Mouse (Mus musculus) kidney, postnatal 0 days (tissue): ENCODE data around the gene Gngt2. TPM values are rescaled to one million over a fixed set of nuclear protein-coding genes. Genes with fewer than 3 reads are reported as not detected.
A peak's percentile ranks its signal among the peaks of the same experiment; 100 is the strongest.

Experiments
- ATAC-seq: fragments of 200-750 bp; cut with Nextera tagmentation; replicated peaks from 2 replicates; pipeline ENCODE4 v1.8.0; 2017; ENCODE audit warnings: low read depth, moderate number of reproducible peaks, moderate TSS enrichment, moderate library complexity; ENCODE audit not compliant: low FRiP score
- DNase-seq: peaks from one replicate; pipeline ENCODE4 v3.0.0-alpha.2; 2016; ENCODE audit warnings: low spot score
- H3K27ac ChIP-seq: fragments of 300-500 bp; sonication (generic); 2 replicates; pipeline ENCODE4 v1.5.1; 2014; ENCODE audit warnings: mild to moderate bottlenecking
- H3K27me3 ChIP-seq: fragments of 300-500 bp; sonication (generic); 2 replicates; pipeline ENCODE4 v1.6.1; 2014; ENCODE audit warnings: low read length, mixed read lengths; ENCODE audit not compliant: insufficient read depth
- H3K36me3 ChIP-seq: fragments of 300-500 bp; sonication (generic); 2 replicates; pipeline ENCODE4 v1.6.1; 2014; ENCODE audit warnings: low read length, mixed read lengths; ENCODE audit not compliant: insufficient read depth
- H3K4me1 ChIP-seq: fragments of 300-500 bp; sonication (generic); replicated peaks from 2 replicates; pipeline ENCODE4 v1.6.1; 2014; ENCODE audit warnings: antibody characterized with exemption, low read length, mixed read lengths; ENCODE audit not compliant: insufficient read depth
- H3K4me2 ChIP-seq: fragments of 300-500 bp; sonication (generic); 2 replicates; pipeline ENCODE4 v1.6.1; 2014; ENCODE audit warnings: mild to moderate bottlenecking, low read length, moderate library complexity, mixed read lengths
- H3K4me3 ChIP-seq: fragments of 300-500 bp; sonication (generic); replicated peaks from 2 replicates; pipeline ENCODE4 v1.5.1; 2014; ENCODE audit warnings: low read depth, low read length
- H3K9ac ChIP-seq: fragments of 300-500 bp; sonication (generic); 2 replicates; pipeline ENCODE4 v1.6.1; 2014; ENCODE audit warnings: low read depth, low read length
- H3K9me3 ChIP-seq: fragments of 300-500 bp; sonication (generic); replicated peaks from 2 replicates; pipeline ENCODE4 v1.6.1; 2016; ENCODE audit warnings: low read length, inconsistent platforms, mixed read lengths
- CTCF ChIP-seq: IDR thresholded peaks from 2 replicates; pipeline ENCODE4 v1.5.1; 2016; ENCODE audit warnings: antibody characterized with exemption, low read depth, mild to moderate bottlenecking, moderate library complexity
- WGBS: fragments of 180-500 bp; shearing (Covaris S2); extraction: QIAGEN DNeasy Blood & Tissue Kit; methylation state at CpG from one replicate; pipeline ENCODE4 v1.1.7; 2014; 5-methylcytosine and 5-hydroxymethylcytosine counted together
- polyA plus RNA-seq: library from polyadenylated mRNA; unstranded; fragments of >200 nt; fragmentation: Nextera tagmentation; extraction: Ambion mirVana; gene quantifications from 2 replicates; pipeline ENCODE4 v1.2.1, GENCODE M21; 2015

The Gngt2 gene
- polyA plus RNA-seq, 1 experiment from 2014 or later: 32.6 TPM

DNA sequence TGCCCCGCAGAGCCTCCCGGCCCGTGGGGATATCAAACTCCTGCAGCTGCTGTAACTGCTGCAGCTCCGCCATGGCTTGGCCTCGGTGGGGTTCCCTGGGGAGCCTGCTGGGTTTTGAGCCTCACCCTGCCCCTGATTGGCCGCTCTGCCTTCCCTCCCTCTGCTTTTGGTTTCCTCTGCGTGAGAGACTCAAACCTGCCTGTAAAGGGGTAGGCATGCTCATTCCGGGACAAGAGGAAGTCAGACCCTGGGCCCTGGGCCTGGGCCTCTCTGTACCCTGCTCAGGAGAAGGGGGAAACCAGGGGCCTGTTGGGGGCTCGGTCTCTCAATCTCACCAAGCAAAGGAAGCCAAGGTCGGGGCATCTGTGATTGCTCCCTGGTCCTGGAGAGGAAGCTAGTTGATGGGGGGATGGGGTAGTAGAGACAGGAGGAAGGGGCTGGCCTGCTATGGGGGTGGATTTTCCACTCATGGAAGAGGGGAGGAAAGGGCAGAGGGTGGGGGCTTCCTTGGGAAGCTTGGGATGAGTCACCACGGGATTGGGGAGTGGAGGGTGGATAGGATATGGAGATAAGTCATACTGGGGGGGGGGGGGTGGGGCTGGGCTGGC is 5.2 kb downstream of the Gngt2 start, which contains the start of gene Abi3:
TSS of gene Abi3 (minus strand) at position 403 of the 608 bp plus-strand sequence.
- H3K36me3 ChIP-seq: no peaks in the 10 kb centered on the region
- H3K9ac ChIP-seq: peak within 1 kb of the TSS; percentile 49
- H3K27me3 ChIP-seq: no peaks in the 10 kb centered on the region
- H3K4me1 ChIP-seq: no peaks in the 10 kb centered on the region
- H3K27ac ChIP-seq: peak within 1 kb of the TSS; percentile 76
- peak within 1 kb of the TSS; percentile 44 for H3K4me2 ChIP-seq
- TF ChIP-seq CTCF: no peak
- 20% methylated on average over 11 of the region's 11 CpGs for WGBS
- peak within 1 kb of the TSS; percentile 26 for H3K4me3 ChIP-seq
- no peaks in the 10 kb centered on the region for H3K9me3 ChIP-seq
- DNase-seq (peak; percentile 69), ATAC-seq (0 out of 2 replicates have a peak, but pooled peaks have one; percentile 23)

DNA sequence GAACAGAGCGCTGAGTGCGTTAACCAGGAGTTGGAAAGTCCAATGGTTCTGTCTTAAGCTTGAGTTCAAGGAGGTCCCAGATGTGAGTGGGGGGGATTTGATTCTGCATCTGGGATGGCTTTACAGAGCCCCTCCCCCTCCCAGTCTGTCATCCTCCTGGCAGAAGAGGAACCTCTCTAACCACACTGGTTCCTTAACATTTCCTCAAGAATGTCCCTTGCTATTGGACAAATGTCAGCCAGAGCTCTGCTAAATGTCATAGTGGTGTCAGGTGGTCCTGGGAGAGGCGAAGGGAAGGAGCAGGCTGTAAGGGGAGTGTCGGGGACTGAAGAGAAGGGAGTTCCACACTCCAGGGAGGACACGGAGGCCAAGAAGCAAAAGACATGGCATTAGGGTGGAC is 5.9 kb downstream of the Gngt2 start:
- Histone ChIP-seq H3K9me3 (no peaks in the 10 kb centered on the region), H3K9ac (no peak overlapping the region), H3K36me3 (no peaks in the 10 kb centered on the region), H3K4me2 (peak overlapping the region; percentile 44), H3K27ac (peak overlapping the region; percentile 76; the same call in 1 of the 2 replicates), H3K4me1 (no peaks in the 10 kb centered on the region), H3K27me3 (no peaks in the 10 kb centered on the region), H3K4me3 (no peak overlapping the region)
- ATAC-seq: no peak
- 62% methylated on average over 5 of the region's 5 CpGs for WGBS
- no peak for DNase-seq
- TF ChIP-seq CTCF: no peak

DNA sequence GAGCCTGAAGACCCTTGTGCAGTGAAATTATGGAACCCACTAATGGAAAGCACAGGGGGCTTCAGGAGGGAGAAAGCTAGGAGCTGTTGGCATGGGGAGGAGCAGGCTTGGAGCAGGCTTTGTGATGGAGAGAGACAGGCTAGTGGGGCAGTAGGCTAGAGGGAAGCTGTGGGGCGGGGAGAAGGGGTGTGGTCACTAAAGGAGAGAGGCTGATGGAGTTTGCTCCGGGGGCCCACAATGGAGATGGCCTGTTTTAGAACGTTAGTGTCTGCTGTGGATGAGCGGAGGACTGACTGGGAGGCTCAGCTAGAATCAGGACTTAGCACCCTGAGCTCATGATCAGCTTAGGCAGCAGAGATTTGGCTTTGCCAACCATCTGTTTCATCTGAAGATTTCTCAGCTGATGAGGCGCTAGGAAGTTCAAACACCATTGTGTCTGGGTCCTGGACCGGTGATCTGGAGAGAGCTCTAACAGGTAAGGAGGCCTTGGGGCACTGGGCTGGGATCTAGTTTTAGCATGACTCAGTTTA is 6.5 kb downstream of the Gngt2 start:
- Histone ChIP-seq H3K4me1 (no peaks in the 10 kb centered on the region), H3K36me3 (no peaks in the 10 kb centered on the region), H3K4me2 (peak overlapping the region; percentile 44), H3K9me3 (no peaks in the 10 kb centered on the region), H3K27ac (0 out of 2 replicates have a peak overlapping the region, but pooled peaks have one; percentile 13), H3K27me3 (no peaks in the 10 kb centered on the region), H3K9ac (no peak overlapping the region), H3K4me3 (peak overlapping the region; percentile 11; the same call in 1 of the 2 replicates)
- DNase-seq (no peak), ATAC-seq (no peak)
- TF ChIP-seq CTCF: no peak
- WGBS: 49% methylated on average over 6 of the region's 6 CpGs

DNA sequence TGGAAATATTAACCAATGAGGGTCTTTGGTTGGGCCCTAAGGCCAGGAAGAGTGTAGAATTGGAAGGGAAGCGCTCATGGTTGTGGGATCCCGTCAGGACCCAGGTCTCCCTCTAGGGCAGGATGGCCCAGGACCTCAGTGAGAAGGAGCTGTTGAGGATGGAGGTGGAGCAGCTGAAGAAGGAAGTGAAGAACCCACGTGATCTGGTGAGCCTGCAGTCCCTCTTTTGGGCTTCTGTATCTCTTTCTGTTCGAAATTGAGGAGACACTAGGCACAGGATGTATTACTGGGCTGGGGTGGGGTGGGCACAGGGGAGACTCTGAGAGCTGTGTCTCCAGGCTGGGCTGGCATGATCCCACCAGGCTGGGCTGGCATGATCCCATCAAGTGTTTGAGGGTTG is 7.9 kb downstream of the Gngt2 start:
- TF ChIP-seq CTCF: no peak
- Histone ChIP-seq H3K27me3 (no peaks in the 10 kb centered on the region), H3K4me3 (no peak overlapping the region), H3K9me3 (no peaks in the 10 kb centered on the region), H3K27ac (no peak overlapping the region), H3K36me3 (no peaks in the 10 kb centered on the region), H3K9ac (no peak overlapping the region), H3K4me2 (peak overlapping the region; percentile 44; the same call in 1 of the 2 replicates), H3K4me1 (no peaks in the 10 kb centered on the region)
- ATAC-seq (no peak), DNase-seq (no peak)
- 72% methylated on average over 4 of the region's 4 CpGs for WGBS

- no peak for DNase-seq
- H3K4me3 ChIP-seq: no peak overlapping the region
- H3K9me3 ChIP-seq: no peaks in the 10 kb centered on the region
- H3K27ac ChIP-seq: no peak overlapping the region
- 68% methylated on average over 2 of the region's 2 CpGs for WGBS
- ATAC-seq: no peak
- H3K9ac ChIP-seq: no peak overlapping the region
- no peaks in the 10 kb centered on the region for H3K4me1 ChIP-seq
- no peaks in the 10 kb centered on the region for H3K36me3 ChIP-seq
- H3K27me3 ChIP-seq: no peaks in the 10 kb centered on the region
- no peak overlapping the region for H3K4me2 ChIP-seq
- no peak for TF ChIP-seq CTCF
Measured at GRCm38 (mm10) chr11:95850898-95851297, 13.9 kb downstream of the Gngt2 start.

DNA sequence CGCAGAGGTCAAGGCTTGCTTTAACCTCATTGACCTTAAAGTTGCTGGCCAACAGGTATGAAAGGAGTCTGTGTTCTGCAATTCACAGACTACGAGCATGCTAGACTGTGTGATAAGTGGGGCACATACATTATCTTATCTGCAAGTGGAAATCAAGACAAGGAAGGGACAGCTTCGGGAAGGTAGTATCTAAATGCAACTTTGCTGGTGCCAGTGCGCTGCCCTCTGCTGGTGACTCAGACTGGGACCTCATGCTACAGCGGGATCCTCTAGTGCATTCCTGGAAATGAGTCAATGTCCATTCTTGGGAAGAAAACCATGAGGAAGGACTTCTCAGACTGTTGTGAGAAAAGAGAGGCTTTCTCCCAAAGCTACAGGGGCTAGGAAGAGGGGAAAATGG is 16.7 kb downstream of the Gngt2 start:
- no peak overlapping the region for H3K4me2 ChIP-seq
- peak; percentile 76 for TF ChIP-seq CTCF
- WGBS: 57% methylated on average over 5 of the region's 5 CpGs
- ATAC-seq (no peak), DNase-seq (peak; percentile 70)
- H3K27me3 ChIP-seq: no peaks in the 10 kb centered on the region
- H3K27ac ChIP-seq: no peak overlapping the region
- no peak overlapping the region for H3K9ac ChIP-seq
- no peaks in the 10 kb centered on the region for H3K36me3 ChIP-seq
- no peaks in the 10 kb centered on the region for H3K9me3 ChIP-seq
- no peaks in the 10 kb centered on the region for H3K4me1 ChIP-seq
- H3K4me3 ChIP-seq: no peak overlapping the region
